Comparison of ENCODE assay signal across 11 mouse cellular contexts in the genomic region with DNA sequence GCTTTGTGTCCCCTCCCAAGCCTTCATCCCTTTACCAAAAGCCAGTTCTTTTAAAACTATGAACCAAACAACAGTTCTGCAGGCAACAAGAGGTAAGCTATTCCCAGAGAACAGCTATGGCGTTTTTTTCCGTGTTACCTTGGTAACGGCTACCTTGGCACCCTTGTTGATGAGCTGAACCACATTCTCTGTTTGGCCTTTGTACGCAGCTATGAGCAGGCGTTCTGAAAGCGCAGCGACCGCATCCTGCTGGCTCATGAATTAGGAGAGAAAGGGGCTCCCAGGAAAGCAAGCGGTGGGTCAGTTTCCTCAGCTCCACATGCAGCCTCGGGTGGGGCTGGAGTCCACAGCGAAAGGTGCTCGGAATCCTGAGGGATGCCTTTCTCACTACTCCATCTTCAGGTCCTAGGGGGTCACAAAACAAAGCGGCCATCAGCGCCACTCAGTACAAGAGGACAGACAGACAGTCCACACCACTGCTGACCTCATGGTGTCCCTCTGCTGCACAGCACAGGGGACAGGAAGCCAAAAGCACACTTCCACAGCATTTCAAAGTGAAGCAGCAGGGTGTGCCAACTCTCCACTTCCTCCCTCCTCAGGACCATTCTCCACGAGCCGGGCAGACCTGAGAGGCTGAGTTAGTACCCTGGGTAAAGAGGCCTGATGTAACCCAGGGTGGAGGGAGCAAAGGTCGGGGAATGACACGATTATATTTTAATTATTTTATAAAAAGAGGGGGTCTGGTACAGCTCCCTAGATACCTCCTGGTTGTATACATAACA.
A peak's percentile ranks its signal among the peaks of the same experiment; 100 is the strongest.
DNase-seq lines count a peak whose midpoint lies in the region; ATAC-seq and TF ChIP-seq lines count a peak whose summit lies in the region.
"Had no signal": no experiment of that assay in that cellular context is flagged by ENCODE, and none has a peak within 500 bp of the region (broad histone marks: within the 10 kb centered on the region; RNA-seq: fewer than 3 reads in every experiment).

No protein-coding gene starts in this region.

- peaks cover 2% of the 10 kb centered on the region for H3K4me1 ChIP-seq in testis, adult 2 months (ENCODE audit: control insufficient read depth, insufficient read depth, low read length)
- H3K4me1 ChIP-seq in hindbrain, embryonic 16.5 days (ENCODE audit: control insufficient read depth, insufficient read depth, low read depth, low read length), result peaks cover 47% of the 10 kb centered on the region
- H3K4me1 ChIP-seq in midbrain, embryonic 11.5 days (ENCODE audit: control insufficient read depth, insufficient read depth, low read length), result peaks cover 50% of the 10 kb centered on the region

- 30% methylated on average over 18 of the region's 18 CpGs for WGBS in hindbrain, embryonic 16.5 days
- 56% methylated on average over 18 of the region's 18 CpGs for WGBS in midbrain, embryonic 11.5 days

- peak overlapping the region; percentile 47 for H3K9ac ChIP-seq in hindbrain, embryonic 16.5 days (ENCODE audit: low read depth, low read length)
- H3K9ac ChIP-seq in midbrain, embryonic 11.5 days (ENCODE audit: low read length), result no peak overlapping the region
- H3K9ac ChIP-seq: limb, embryonic 13.5 days had no signal

- no peak for DNase-seq in testis, postnatal 10 days (ENCODE audit: low spot score)
- DNase-seq in midbrain, embryonic 11.5 days (ENCODE audit: low spot score, missing footprints), result peak; percentile 85
- peak; percentile 64 for DNase-seq in telencephalon, adult 2 months (ENCODE audit: low read depth, low spot score)
- DNase-seq in lung, postnatal 36 days, result no peak
- DNase-seq in adrenal gland, postnatal 4 days (ENCODE audit: low spot score in 2 of 2), result no peak
- DNase-seq in liver, result no peak
- DNase-seq: gastrocnemius, postnatal 14 days had no signal

- peak overlapping the region; percentile 11 for H3K4me3 ChIP-seq in testis, adult 2 months (ENCODE audit: control insufficient read depth, low read depth, low read length)
- H3K4me3 ChIP-seq in hindbrain, embryonic 16.5 days (ENCODE audit: low read length), result peak overlapping the region; percentile 14; the same call in 1 of the 2 replicates
- no peak overlapping the region for H3K4me3 ChIP-seq in midbrain, embryonic 11.5 days (ENCODE audit: low read depth, low read length)
- H3K4me3 ChIP-seq: limb, embryonic 13.5 days; megakaryocyte, embryonic 14.5 days had no signal

- H3K36me3 ChIP-seq in testis, adult 2 months (ENCODE audit: control insufficient read depth, insufficient read depth, low read length), result no peaks in the 10 kb centered on the region
- H3K36me3 ChIP-seq in hindbrain, embryonic 16.5 days (ENCODE audit: control insufficient read depth, insufficient read depth, low read length), result no peaks in the 10 kb centered on the region
- H3K36me3 ChIP-seq in midbrain, embryonic 11.5 days (ENCODE audit: control insufficient read depth, insufficient read depth, low read length), result no peaks in the 10 kb centered on the region
- H3K36me3 ChIP-seq: limb, embryonic 13.5 days had no signal

- no peaks in the 10 kb centered on the region for H3K9me3 ChIP-seq in hindbrain, embryonic 16.5 days (ENCODE audit: control insufficient read depth, low read length)
- no peaks in the 10 kb centered on the region for H3K9me3 ChIP-seq in midbrain, embryonic 11.5 days (ENCODE audit: control insufficient read depth, low read length)
- H3K9me3 ChIP-seq: limb, embryonic 13.5 days; megakaryocyte, embryonic 14.5 days had no signal

- no peak overlapping the region for H3K27ac ChIP-seq in testis, adult 2 months (ENCODE audit: control insufficient read depth, insufficient read depth, low read depth, low read length)
- H3K27ac ChIP-seq in hindbrain, embryonic 16.5 days (ENCODE audit: low read depth, low read length), result peak overlapping the region; percentile 65
- no peak overlapping the region for H3K27ac ChIP-seq in midbrain, embryonic 11.5 days (ENCODE audit: low read depth, low read length)
- H3K27ac ChIP-seq: limb, embryonic 13.5 days had no signal

- ATAC-seq in hindbrain, embryonic 16.5 days, result peak; percentile 53
- peak; percentile 16; the same call in 1 of the 2 replicates for ATAC-seq in midbrain, embryonic 11.5 days (ENCODE audit: low FRiP score)

- no peaks in the 10 kb centered on the region for H3K27me3 ChIP-seq in testis, adult 2 months (ENCODE audit: control insufficient read depth, insufficient read depth, low read length)
- no peaks in the 10 kb centered on the region for H3K27me3 ChIP-seq in hindbrain, embryonic 16.5 days (replicated peaks; ENCODE audit: control insufficient read depth, insufficient read depth, low read length)
- H3K27me3 ChIP-seq in midbrain, embryonic 11.5 days (ENCODE audit: control insufficient read depth, insufficient read depth, low read length), result no peaks in the 10 kb centered on the region

- TF ChIP-seq POLR2A in testis, adult 2 months (IDR thresholded peaks at IDR 0.05; ENCODE audit: control insufficient read depth, low read depth, low read length), result no peak; the same call in 1 of the 2 replicates

- no peak for TF ChIP-seq CTCF in testis, adult 2 months (IDR thresholded peaks at IDR 0.05; ENCODE audit: control insufficient read depth, insufficient read depth, insufficient replicate concordance, low read depth, low read length)

- peak overlapping the region; percentile 50 for H3K4me2 ChIP-seq in hindbrain, embryonic 16.5 days (ENCODE audit: low read length)
- no peak overlapping the region for H3K4me2 ChIP-seq in midbrain, embryonic 11.5 days
- H3K4me2 ChIP-seq: limb, embryonic 13.5 days had no signal

Comparison
In these comparisons a context has a peak if more than half of its experiments do, and no peak if none do; other contexts are left out.
1. DNase-seq: peak in midbrain, embryonic 11.5 days (single experiment) and telencephalon, adult 2 months (single experiment); none in testis, postnatal 10 days (single experiment), lung, postnatal 36 days (single experiment), adrenal gland, postnatal 4 days (0 of 2) and liver (single experiment).